Mouse (Mus musculus) left cerebral cortex, adult 2 months (tissue): ENCODE data around the gene Ces1a. TPM values are rescaled to one million over a fixed set of nuclear protein-coding genes. Genes with fewer than 3 reads are reported as not detected.

ENCODE experiments used
- DNase-seq, 2 experiments: peaks; one replicate each; pipeline ENCODE4 v3.0.0; 2021 to 2022; ENCODE audit warnings: low spot score in 2 of 2, mixed read lengths in 1 of 2; ENCODE audit errors: extremely low spot score in 1 of 2
- H3K27ac ChIP-seq: fragments of 200-600 bp; 2 replicates; pipeline ENCODE4 v1.8.1; 2022
- H3K4me3 ChIP-seq: fragments of 200-600 bp; 2 replicates; pipeline ENCODE4 v1.8.1; 2022
- CTCF ChIP-seq: fragments of 200-600 bp; IDR thresholded peaks from 2 replicates; pipeline ENCODE4 v1.8.1; 2022; ENCODE audit warnings: antibody characterized with exemption, mild to moderate bottlenecking, moderate library complexity
- intact Hi-C: fragments of 180-260 bp; cut with DNase I; formaldehyde crosslinking; loops from one replicate; pipeline ENCODE4 v1.15.1; 2025
- long read RNA-seq, 2 experiments: library from polyadenylated mRNA; stranded (forward); transcript quantifications; one replicate each; pipeline ENCODE4 v2.0.0; 2021; ENCODE audit warnings: borderline mapping rate in 2 of 2
- total RNA-seq, 2 experiments: library from RNA; stranded (reverse); gene quantifications; 2 replicates each; pipeline ENCODE4 v1.2.3; 2021

Gene Ces1a
- total RNA-seq, result under 1 TPM in 1 of 2 experiments, not detected in 1; 0.27 TPM
- long read RNA-seq, experiment 1, result 0 reads
- long read RNA-seq, experiment 2, result 0 reads

GRCm38 (mm10) chr8:93048092-93048491 is at the start of gene Ces1a:
Gene Ces1a, minus strand, starts transcription at chr8:93048192.
- intact Hi-C loops, result loop anchor here (5.0 kb wide), 1 partner anchor 36 kb away; no protein-coding TSS in a partner anchor
- Histone ChIP-seq H3K4me3 (no peak within 1 kb of the TSS), H3K27ac (peak within 1 kb of the TSS; percentile 53)
- TF ChIP-seq CTCF, result no peak
- DNase-seq, result no peak

- no peak overlapping the region for H3K27ac ChIP-seq
- no peak overlapping the region for H3K4me3 ChIP-seq
- peak; percentile 10 to 37 for DNase-seq
- intact Hi-C loops, result loop anchor here (1.0 to 10.0 kb wide), 3 partner anchors 37 to 281 kb away; no protein-coding TSS in a partner anchor
- TF ChIP-seq CTCF, result peak; percentile 61
Observed at GRCm38 (mm10) chr8:93095376-93095775, 47.4 kb upstream of the Ces1a start.

GRCm38 (mm10) chr8:93091324-93091723 is 43.3 kb upstream of the Ces1a start:
- intact Hi-C loops, result loop anchor here (10.0 kb wide), 1 partner anchor 277 kb away; no protein-coding TSS in a partner anchor
- H3K27ac ChIP-seq, result no peak overlapping the region
- no peak for TF ChIP-seq CTCF

GRCm38 (mm10) chr8:93088686-93089122 is 40.7 kb upstream of the Ces1a start:
- H3K27ac ChIP-seq, result no peak overlapping the region
- TF ChIP-seq CTCF, result no peak
- intact Hi-C loops, result no loop called here

More at GRCm38 (mm10) chr8:93091324-93091723, 43.3 kb upstream of the Ces1a start:
- H3K4me3 ChIP-seq, result no peak overlapping the region
- DNase-seq, result no peak

GRCm38 (mm10) chr8:93088193-93088592 is 40.2 kb upstream of the Ces1a start:
- TF ChIP-seq CTCF, result no peak
- intact Hi-C loops, result no loop called here
- no peak for DNase-seq
- Histone ChIP-seq H3K4me3 (no peak overlapping the region), H3K27ac (no peak overlapping the region)

More at GRCm38 (mm10) chr8:93088686-93089122, 40.7 kb upstream of the Ces1a start:
- DNase-seq, result no peak
- no peak overlapping the region for H3K4me3 ChIP-seq

- Histone ChIP-seq H3K27ac (no peak within 1 kb of the TSS), H3K4me3 (no peak within 1 kb of the TSS)
- intact Hi-C loops, result no loop called here
- DNase-seq, result no peak
- no peak for TF ChIP-seq CTCF
Observed at GRCm38 (mm10) chr8:93079887-93080286, 31.9 kb upstream of the Ces1a start, which contains the start of gene Ces1b. Gene Ces1b, minus strand, starts transcription at chr8:93080017.

GRCm38 (mm10) chr8:93075251-93075650 is 27.3 kb upstream of the Ces1a start:
- TF ChIP-seq CTCF, result no peak
- intact Hi-C loops, result no loop called here
- DNase-seq, result no peak
- no peak overlapping the region for H3K27ac ChIP-seq
- H3K4me3 ChIP-seq, result no peak overlapping the region

GRCm38 (mm10) chr8:93063416-93064117 is 15.6 kb upstream of the Ces1a start:
- H3K4me3 ChIP-seq, result no peak overlapping the region
- no peak for DNase-seq
- no peak for TF ChIP-seq CTCF
- intact Hi-C loops, result no loop called here
- H3K27ac ChIP-seq, result no peak overlapping the region

GRCm38 (mm10) chr8:93059185-93059584 is 11.2 kb upstream of the Ces1a start:
- Histone ChIP-seq H3K27ac (no peak overlapping the region), H3K4me3 (no peak overlapping the region)
- DNase-seq, result peak; percentile 53 to 72
- intact Hi-C loops, result loop anchor here (2.0 to 10.0 kb wide), 5 partner anchors 36 to 436 kb away; no protein-coding TSS in a partner anchor
- peak; percentile 77 for TF ChIP-seq CTCF

- no peak overlapping the region for H3K4me3 ChIP-seq
- intact Hi-C loops, result loop anchor here (10.0 kb wide), 1 partner anchor 440 kb away; no protein-coding TSS in a partner anchor
Observed at GRCm38 (mm10) chr8:93055238-93055637, 7.2 kb upstream of the Ces1a start.

GRCm38 (mm10) chr8:93048510-93049416 is 771 bp upstream of the Ces1a start:
- peak; percentile 23 for TF ChIP-seq CTCF
- Histone ChIP-seq H3K4me3 (no peak overlapping the region), H3K27ac (peak overlapping the region; percentile 53; the same call in 1 of the 2 replicates)
- intact Hi-C loops, result loop anchor here (5.0 kb wide), 1 partner anchor 36 kb away; no protein-coding TSS in a partner anchor
- no peak for DNase-seq

More at GRCm38 (mm10) chr8:93055238-93055637, 7.2 kb upstream of the Ces1a start:
- no peak overlapping the region for H3K27ac ChIP-seq
- TF ChIP-seq CTCF, result no peak
- no peak for DNase-seq
